Comparison of ENCODE assay signal across 13 mouse cellular contexts in genomic region chr1:192313571-192313972, GRCm38 (mm10).
DNase-seq lines count a peak whose midpoint lies in the region; ATAC-seq and TF ChIP-seq lines count a peak whose summit lies in the region.
"Had no signal": no experiment of that assay in that cellular context is flagged by ENCODE, and none has a peak within 500 bp of the region (broad histone marks: within the 10 kb centered on the region; RNA-seq: fewer than 3 reads in every experiment).

No protein-coding gene starts in this region.

- H3K27ac ChIP-seq in kidney, postnatal 0 days, result 0 out of 2 replicates have a peak overlapping the region, but pooled peaks have one; percentile 25
- peak overlapping the region; percentile 29; the same call in 1 of the 2 replicates for H3K27ac ChIP-seq in liver, embryonic 13.5 days
- H3K27ac ChIP-seq: heart, embryonic 10.5 days had no signal

- no peak overlapping the region for H3K4me2 ChIP-seq in kidney, postnatal 0 days (ENCODE audit: low read length)
- no peak overlapping the region for H3K4me2 ChIP-seq in liver, embryonic 13.5 days

- H3K27me3 ChIP-seq in kidney, postnatal 0 days (ENCODE audit: insufficient read depth, low read length), result no peaks in the 10 kb centered on the region
- H3K27me3 ChIP-seq in liver, embryonic 13.5 days, result no peaks in the 10 kb centered on the region

- H3K36me3 ChIP-seq in kidney, postnatal 0 days (ENCODE audit: insufficient read depth, low read length), result no peaks in the 10 kb centered on the region
- no peaks in the 10 kb centered on the region for H3K36me3 ChIP-seq in liver, embryonic 13.5 days
- H3K36me3 ChIP-seq: heart, embryonic 10.5 days had no signal

- no peak for DNase-seq in kidney, postnatal 0 days (ENCODE audit: low spot score)
- DNase-seq in kidney, adult 9 months, result no peak
- peak; percentile 68 for DNase-seq in MEL-GATA-1-ER (ENCODE audit: extremely low read depth, low read depth)
- DNase-seq in c-Kit-positive CD71-positive TER-119-negative erythroid progenitor cells, embryonic 14.5 days (ENCODE audit: low read depth), result peak; percentile 19
- DNase-seq in liver, embryonic 13.5 days, result no peak
- no peak for DNase-seq in frontal cortex, postnatal 25 days (ENCODE audit: low spot score in 2 of 2)
- DNase-seq in gastrocnemius, postnatal 36 days, result no peak
- DNase-seq: adrenal gland, postnatal 14 days; cerebellum, adult 11 months; retina, postnatal 1 day; spleen, adult 18-20 months had no signal

- H3K4me3 ChIP-seq in kidney, postnatal 0 days (replicated peaks; ENCODE audit: low read depth, low read length), result no peak overlapping the region
- no peak overlapping the region for H3K4me3 ChIP-seq in liver, embryonic 13.5 days (replicated peaks)
- H3K4me3 ChIP-seq: heart, embryonic 10.5 days; myocyte had no signal

- H3K9ac ChIP-seq in kidney, postnatal 0 days (ENCODE audit: low read depth, low read length), result no peak overlapping the region
- H3K9ac ChIP-seq in liver, embryonic 13.5 days, result no peak overlapping the region

- intact Hi-C loops in gastrocnemius, postnatal 36 days (cut with DNase I), result no loop called here

- ATAC-seq in kidney, postnatal 0 days (replicated peaks; ENCODE audit: low FRiP score, low read depth), result no peak
- ATAC-seq in liver, embryonic 13.5 days (ENCODE audit: low read depth), result peak; percentile 63; the same call in 1 of the 2 replicates

- no peaks in the 10 kb centered on the region for H3K9me3 ChIP-seq in kidney, postnatal 0 days (replicated peaks; ENCODE audit: low read length)
- no peaks in the 10 kb centered on the region for H3K9me3 ChIP-seq in liver, embryonic 13.5 days (replicated peaks)
- H3K9me3 ChIP-seq: heart, embryonic 10.5 days had no signal

- no peak for TF ChIP-seq CTCF in kidney, postnatal 0 days (IDR thresholded peaks at IDR 0.05; ENCODE audit: low read depth)

- 49% methylated on average over 7 of the region's 7 CpGs for WGBS in kidney, postnatal 0 days
- WGBS in liver, embryonic 13.5 days (ENCODE audit: insufficient replicate concordance), result 44% methylated on average over 7 of the region's 7 CpGs

- no peaks in the 10 kb centered on the region for H3K4me1 ChIP-seq in kidney, postnatal 0 days (replicated peaks; ENCODE audit: insufficient read depth, low read length)
- peaks cover 28% of the 10 kb centered on the region for H3K4me1 ChIP-seq in liver, embryonic 13.5 days (replicated peaks)

Comparison
In these comparisons a context has a peak if more than half of its experiments do, and no peak if none do; other contexts are left out.
1. DNase-seq: peak in MEL-GATA-1-ER (single experiment) and c-Kit-positive CD71-positive TER-119-negative erythroid progenitor cells, embryonic 14.5 days (single experiment); none in kidney, postnatal 0 days (single experiment), kidney, adult 9 months (single experiment), liver, embryonic 13.5 days (single experiment), frontal cortex, postnatal 25 days (0 of 2) and gastrocnemius, postnatal 36 days (0 of 2).